Mouse (Mus musculus): ENCODE data around the gene Gm20661.

- no peak for TF ChIP-seq POLR2A (IDR thresholded peaks at IDR 0.05; ENCODE audit: extremely low read depth, insufficient read depth, low read length)
- no peak for TF ChIP-seq CTCF (IDR thresholded peaks at IDR 0.05; ENCODE audit: extremely low read depth, insufficient read depth, low read length)
Observed at GRCm38 (mm10) chr9:107970311-107970710, 12.5 kb upstream of the Gm20661 start.
